Mouse (Mus musculus): ENCODE data around the gene Il15ra.

The Il15ra gene

GRCm38 (mm10) chr2:11705201-11706025 lies at the start of gene Il15ra:
Gene Il15ra, plus strand, starts transcription at chr2:11705290.
- peak; percentile 86 to 95 for DNase-seq (ENCODE audit: inconsistent age in 2 of 2, low spot score in 1 of 2)

- no peak for DNase-seq (ENCODE audit: inconsistent age in 2 of 2, low spot score in 1 of 2)
Measured at GRCm38 (mm10) chr2:11657581-11657980, 47.5 kb upstream of the Il15ra start.

- DNase-seq (ENCODE audit: inconsistent age in 2 of 2, low spot score in 1 of 2), result no peak
Measured at GRCm38 (mm10) chr2:11659263-11659662, 45.8 kb upstream of the Il15ra start.

GRCm38 (mm10) chr2:11662143-11662906 lies 42.8 kb upstream of the Il15ra start:
- no peak for DNase-seq (ENCODE audit: inconsistent age in 2 of 2, low spot score in 1 of 2)

GRCm38 (mm10) chr2:11662907-11663230 lies 42.2 kb upstream of the Il15ra start:
- no peak for DNase-seq (ENCODE audit: inconsistent age in 2 of 2, low spot score in 1 of 2)

GRCm38 (mm10) chr2:11663961-11664360 lies 41.1 kb upstream of the Il15ra start:
- DNase-seq (ENCODE audit: inconsistent age in 2 of 2, low spot score in 1 of 2), result peak; percentile 81 to 93

- peak; percentile 42 to 67 for DNase-seq (ENCODE audit: inconsistent age in 2 of 2, low spot score in 1 of 2)
Measured at GRCm38 (mm10) chr2:11664367-11664766, 40.7 kb upstream of the Il15ra start.

- peak in 1 of 2 experiments; percentile 52 for DNase-seq (ENCODE audit: inconsistent age in 2 of 2, low spot score in 1 of 2)
Measured at GRCm38 (mm10) chr2:11664806-11665205, 40.3 kb upstream of the Il15ra start.

- peak in 1 of 2 experiments; percentile 61 for DNase-seq (ENCODE audit: inconsistent age in 2 of 2, low spot score in 1 of 2)
Measured at GRCm38 (mm10) chr2:11665326-11665725, 39.8 kb upstream of the Il15ra start.

- peak in 1 of 2 experiments; percentile 50 for DNase-seq (ENCODE audit: inconsistent age in 2 of 2, low spot score in 1 of 2)
Measured at GRCm38 (mm10) chr2:11672144-11672543, 32.9 kb upstream of the Il15ra start.

GRCm38 (mm10) chr2:11679626-11680025 lies 25.5 kb upstream of the Il15ra start:
- DNase-seq (ENCODE audit: inconsistent age in 2 of 2, low spot score in 1 of 2), result no peak

GRCm38 (mm10) chr2:11682712-11683111 lies 22.4 kb upstream of the Il15ra start:
- DNase-seq (ENCODE audit: inconsistent age in 2 of 2, low spot score in 1 of 2), result no peak

- DNase-seq (ENCODE audit: inconsistent age in 2 of 2, low spot score in 1 of 2), result no peak
Measured at GRCm38 (mm10) chr2:11686512-11686911, 18.6 kb upstream of the Il15ra start.

- DNase-seq (ENCODE audit: inconsistent age in 2 of 2, low spot score in 1 of 2), result peak in 1 of 2 experiments; percentile 68
Measured at GRCm38 (mm10) chr2:11687436-11687835, 17.7 kb upstream of the Il15ra start.

GRCm38 (mm10) chr2:11690201-11690890 lies 14.7 kb upstream of the Il15ra start:
- no peak for DNase-seq (ENCODE audit: inconsistent age in 2 of 2, low spot score in 1 of 2)

- DNase-seq (ENCODE audit: inconsistent age in 2 of 2, low spot score in 1 of 2), result peak in 1 of 2 experiments; percentile 49
Measured at GRCm38 (mm10) chr2:11693352-11693751, 11.7 kb upstream of the Il15ra start.

GRCm38 (mm10) chr2:11694104-11694503 lies 11.0 kb upstream of the Il15ra start:
- no peak for DNase-seq (ENCODE audit: inconsistent age in 2 of 2, low spot score in 1 of 2)

- DNase-seq (ENCODE audit: inconsistent age in 2 of 2, low spot score in 1 of 2), result no peak
Measured at GRCm38 (mm10) chr2:11695867-11696266, 9.2 kb upstream of the Il15ra start.

GRCm38 (mm10) chr2:11698994-11699393 lies 6.1 kb upstream of the Il15ra start:
- DNase-seq (ENCODE audit: inconsistent age in 2 of 2, low spot score in 1 of 2), result no peak

GRCm38 (mm10) chr2:11699905-11700304 lies 5.2 kb upstream of the Il15ra start:
- DNase-seq (ENCODE audit: inconsistent age in 2 of 2, low spot score in 1 of 2), result no peak

- peak in 1 of 2 experiments; percentile 22 for DNase-seq (ENCODE audit: inconsistent age in 2 of 2, low spot score in 1 of 2)
Measured at GRCm38 (mm10) chr2:11706030-11706745, 1.1 kb downstream of the Il15ra start.

Data from adrenal gland, adult (tissue).